Mouse (Mus musculus) E14TG2a.4 (cell line): ENCODE results near the gene Akap2.

Experiments used
- CTCF ChIP-seq: conservative IDR thresholded peaks from 2 replicates; pipeline ENCODE4 v1.5.1; 2014; ENCODE audit warnings: low read length
- NANOG ChIP-seq: IDR thresholded peaks from 2 replicates; pipeline ENCODE4 v1.6.1; 2014; ENCODE audit warnings: borderline replicate concordance, low read length, mixed read lengths
- POU5F1 ChIP-seq: IDR thresholded peaks from 2 replicates; pipeline ENCODE4 v1.6.1; 2014; ENCODE audit warnings: low read length, borderline replicate concordance

DNA sequence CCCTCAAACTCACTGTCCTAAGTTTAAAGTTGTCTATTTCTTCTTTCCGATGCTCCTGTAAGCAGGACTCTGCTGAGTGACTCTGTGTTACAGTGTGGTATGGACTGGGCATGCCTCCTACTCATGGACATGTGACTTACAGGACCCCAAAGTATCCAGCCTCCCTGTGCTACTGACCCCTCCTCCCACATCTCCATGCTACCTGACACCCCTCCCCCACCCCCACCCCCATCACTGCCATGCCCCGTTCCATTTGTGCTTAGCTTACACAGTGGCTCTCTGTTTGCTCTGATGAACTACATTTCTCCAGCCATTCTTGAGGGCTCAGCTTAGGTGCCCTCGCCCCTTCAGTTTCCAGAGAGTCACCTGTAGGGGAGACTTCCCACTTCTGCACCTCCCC lies 30.7 kb upstream of the Akap2 start:
- TF ChIP-seq CTCF (no peak), NANOG (no peak), POU5F1 (no peak)
